Mouse (Mus musculus): Measurements from ENCODE around the gene Stxbp6.

Gene Stxbp6

GRCm38 (mm10) chr12:44996274-44996673, 78.2 kb downstream of the Stxbp6 start:
- no peak for DNase-seq (ENCODE audit: low read depth, low spot score)

GRCm38 (mm10) chr12:44993391-44993790, 81.1 kb downstream of the Stxbp6 start:
- DNase-seq (ENCODE audit: low read depth, low spot score): peak; percentile 66

GRCm38 (mm10) chr12:44992847-44993246, 81.7 kb downstream of the Stxbp6 start:
- no peak for DNase-seq (ENCODE audit: low read depth, low spot score)

- DNase-seq (ENCODE audit: low read depth, low spot score): no peak
Observed at GRCm38 (mm10) chr12:44990379-44990778, 84.1 kb downstream of the Stxbp6 start.

GRCm38 (mm10) chr12:44989011-44989410, 85.5 kb downstream of the Stxbp6 start:
- DNase-seq (ENCODE audit: low read depth, low spot score): no peak

- DNase-seq (ENCODE audit: low read depth, low spot score): no peak
Observed at GRCm38 (mm10) chr12:44987762-44988161, 86.7 kb downstream of the Stxbp6 start.

GRCm38 (mm10) chr12:44979316-44979848, 95.1 kb downstream of the Stxbp6 start:
- no peak for DNase-seq (ENCODE audit: low read depth, low spot score)

- DNase-seq (ENCODE audit: low read depth, low spot score): no peak
Observed at GRCm38 (mm10) chr12:44975266-44975665, 99.2 kb downstream of the Stxbp6 start.

GRCm38 (mm10) chr12:44971477-44971876, 103.0 kb downstream of the Stxbp6 start:
- no peak for DNase-seq (ENCODE audit: low read depth, low spot score)

GRCm38 (mm10) chr12:44967448-44967847, 107.1 kb downstream of the Stxbp6 start:
- DNase-seq (ENCODE audit: low read depth, low spot score): no peak

- DNase-seq (ENCODE audit: low read depth, low spot score): no peak
Observed at GRCm38 (mm10) chr12:44957474-44957873, 117.0 kb downstream of the Stxbp6 start.

GRCm38 (mm10) chr12:44953121-44953520, 121.4 kb downstream of the Stxbp6 start:
- DNase-seq (ENCODE audit: low read depth, low spot score): peak; percentile 43

GRCm38 (mm10) chr12:44952072-44952471, 122.4 kb downstream of the Stxbp6 start:
- no peak for DNase-seq (ENCODE audit: low read depth, low spot score)

- no peak for DNase-seq (ENCODE audit: low read depth, low spot score)
Observed at GRCm38 (mm10) chr12:44950559-44950958, 124.0 kb downstream of the Stxbp6 start.

GRCm38 (mm10) chr12:44947823-44948222, 126.7 kb downstream of the Stxbp6 start:
- no peak for DNase-seq (ENCODE audit: low read depth, low spot score)

- DNase-seq (ENCODE audit: low read depth, low spot score): no peak
Observed at GRCm38 (mm10) chr12:44940325-44940724, 134.2 kb downstream of the Stxbp6 start.

- DNase-seq (ENCODE audit: low read depth, low spot score): no peak
Observed at GRCm38 (mm10) chr12:44939106-44939505, 135.4 kb downstream of the Stxbp6 start.

- DNase-seq (ENCODE audit: low read depth, low spot score): no peak
Observed at GRCm38 (mm10) chr12:44932954-44933353, 141.6 kb downstream of the Stxbp6 start.

GRCm38 (mm10) chr12:44931716-44932115, 142.8 kb downstream of the Stxbp6 start:
- peak; percentile 20 for DNase-seq (ENCODE audit: low read depth, low spot score)

- peak; percentile 33 for DNase-seq (ENCODE audit: low read depth, low spot score)
Observed at GRCm38 (mm10) chr12:44928456-44928855, 146.1 kb downstream of the Stxbp6 start.

- no peak for DNase-seq (ENCODE audit: low read depth, low spot score)
Observed at GRCm38 (mm10) chr12:44925901-44926300, 148.6 kb downstream of the Stxbp6 start.

- DNase-seq (ENCODE audit: low read depth, low spot score): no peak
Observed at GRCm38 (mm10) chr12:44923273-44923672, 151.2 kb downstream of the Stxbp6 start.

GRCm38 (mm10) chr12:44922241-44922640, 152.3 kb downstream of the Stxbp6 start:
- no peak for DNase-seq (ENCODE audit: low read depth, low spot score)

- no peak for DNase-seq (ENCODE audit: low read depth, low spot score)
Observed at GRCm38 (mm10) chr12:44919613-44920012, 154.9 kb downstream of the Stxbp6 start.

Data from skeletal muscle tissue, adult 2 months (tissue).